21 mouse cellular contexts compared by ENCODE assay signal in the genomic region with DNA sequence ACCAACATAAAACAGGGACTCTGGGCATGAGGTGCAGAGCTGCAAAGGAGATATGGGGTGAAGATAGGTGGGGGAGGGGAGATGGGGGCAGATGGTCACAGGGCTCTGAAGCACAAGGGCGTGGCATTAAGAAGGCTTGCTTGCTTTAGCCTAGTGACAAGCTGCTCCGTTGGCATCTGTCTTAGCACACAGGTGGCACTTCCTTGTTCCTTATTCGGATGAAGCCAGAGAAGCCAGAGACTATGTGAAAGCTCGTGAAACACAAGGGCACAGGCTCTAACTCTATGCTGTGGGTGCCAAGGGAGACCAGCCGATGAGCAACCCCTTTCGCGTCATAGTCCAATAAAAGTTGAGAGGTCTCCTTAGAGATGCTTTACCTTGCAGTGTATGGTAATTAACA.
DNase-seq lines count a peak whose midpoint lies in the region; ATAC-seq and TF ChIP-seq lines count a peak whose summit lies in the region.
"Had no signal": no experiment of that assay in that cellular context is flagged by ENCODE, and none has a peak within 500 bp of the region (broad histone marks: within the 10 kb centered on the region; RNA-seq: fewer than 3 reads in every experiment).

No protein-coding gene starts in this region.

- no peaks in the 10 kb centered on the region for H3K9me3 ChIP-seq in liver, embryonic 13.5 days (replicated peaks)
- no peaks in the 10 kb centered on the region for H3K9me3 ChIP-seq in liver, postnatal 0 days (ENCODE audit: low read length)
- H3K9me3 ChIP-seq in intestine, embryonic 15.5 days = no peaks in the 10 kb centered on the region
- H3K9me3 ChIP-seq: embryonic facial prominence, embryonic 15.5 days; forebrain, embryonic 10.5 days; forebrain, embryonic 15.5 days; heart, embryonic 12.5 days; hindbrain, embryonic 10.5 days had no signal

- no peaks in the 10 kb centered on the region for H3K36me3 ChIP-seq in liver, embryonic 13.5 days
- H3K36me3 ChIP-seq in liver, postnatal 0 days (replicated peaks; ENCODE audit: insufficient read depth, low read length) = no peaks in the 10 kb centered on the region
- no peaks in the 10 kb centered on the region for H3K36me3 ChIP-seq in intestine, embryonic 15.5 days
- H3K36me3 ChIP-seq in small intestine, adult 2 months (ENCODE audit: control insufficient read depth, insufficient read depth, low read length) = no peaks in the 10 kb centered on the region
- H3K36me3 ChIP-seq: embryonic facial prominence, embryonic 15.5 days; forebrain, embryonic 10.5 days; forebrain, embryonic 15.5 days; G1E; heart, embryonic 12.5 days; hindbrain, embryonic 10.5 days had no signal

- no peaks in the 10 kb centered on the region for H3K27me3 ChIP-seq in liver, embryonic 13.5 days
- no peaks in the 10 kb centered on the region for H3K27me3 ChIP-seq in liver, postnatal 0 days (ENCODE audit: insufficient read depth, low read length)
- no peaks in the 10 kb centered on the region for H3K27me3 ChIP-seq in intestine, embryonic 15.5 days (replicated peaks)
- no peaks in the 10 kb centered on the region for H3K27me3 ChIP-seq in small intestine, adult 2 months (ENCODE audit: control insufficient read depth, insufficient read depth, low read length)
- H3K27me3 ChIP-seq: CH12.LX; embryonic facial prominence, embryonic 15.5 days; forebrain, embryonic 15.5 days; heart, embryonic 12.5 days had no signal

- H3K4me1 ChIP-seq in liver, embryonic 13.5 days (replicated peaks) = no peaks in the 10 kb centered on the region; the same call in 1 of the 2 replicates
- H3K4me1 ChIP-seq in liver, postnatal 0 days (ENCODE audit: insufficient read depth) = peaks cover 3% of the 10 kb centered on the region; the same call in 1 of the 2 replicates
- no peaks in the 10 kb centered on the region for H3K4me1 ChIP-seq in intestine, embryonic 15.5 days (replicated peaks)
- H3K4me1 ChIP-seq in small intestine, adult 2 months (ENCODE audit: control insufficient read depth, insufficient read depth, insufficient read length, low read length) = peaks cover 4% of the 10 kb centered on the region; the same call in 1 of the 2 replicates
- H3K4me1 ChIP-seq: embryonic facial prominence, embryonic 15.5 days; forebrain, embryonic 15.5 days; heart, embryonic 12.5 days had no signal

- H3K27ac ChIP-seq in liver, embryonic 13.5 days = no peak overlapping the region
- no peak overlapping the region for H3K27ac ChIP-seq in liver, postnatal 0 days (ENCODE audit: low read depth)
- no peak overlapping the region for H3K27ac ChIP-seq in intestine, embryonic 15.5 days
- 0 out of 2 replicates have a peak overlapping the region, but pooled peaks have one; percentile 27 for H3K27ac ChIP-seq in small intestine, adult 2 months (ENCODE audit: insufficient read depth, low read depth, low read length)
- H3K27ac ChIP-seq: embryonic facial prominence, embryonic 15.5 days; forebrain, embryonic 10.5 days; forebrain, embryonic 15.5 days; hindbrain, embryonic 10.5 days; hindbrain, embryonic 14.5 days had no signal

- no peak overlapping the region for H3K9ac ChIP-seq in liver, embryonic 13.5 days
- H3K9ac ChIP-seq in liver, postnatal 0 days (replicated peaks) = no peak overlapping the region
- no peak overlapping the region for H3K9ac ChIP-seq in intestine, embryonic 15.5 days
- H3K9ac ChIP-seq: embryonic facial prominence, embryonic 15.5 days; forebrain, embryonic 15.5 days; heart, embryonic 12.5 days; hindbrain, embryonic 14.5 days had no signal

- no peak for TF ChIP-seq CTCF in liver, postnatal 0 days (IDR thresholded peaks at IDR 0.05; ENCODE audit: low read depth)
- TF ChIP-seq CTCF in small intestine, adult 2 months (IDR thresholded peaks at IDR 0.05; ENCODE audit: extremely low read depth, insufficient read length, insufficient replicate concordance, low read depth, low read length) = no peak

- TF ChIP-seq POLR2A in small intestine, adult 2 months (IDR thresholded peaks at IDR 0.05; ENCODE audit: low read depth, low read length) = no peak

- 62% methylated on average over 7 of the region's 7 CpGs for WGBS in liver, embryonic 13.5 days (ENCODE audit: insufficient replicate concordance)
- 74% methylated on average over 7 of the region's 7 CpGs for WGBS in liver, postnatal 0 days (ENCODE audit: insufficient replicate concordance)
- WGBS in intestine, embryonic 15.5 days = 80% methylated on average over 7 of the region's 7 CpGs
- WGBS in small intestine, adult 2 months = 42% methylated on average over 7 of the region's 7 CpGs

- 0 out of 2 replicates have a peak, but pooled peaks have one; percentile 29 for ATAC-seq in liver, embryonic 13.5 days (ENCODE audit: low read depth)
- ATAC-seq in liver, postnatal 0 days = no peak
- ATAC-seq in intestine, embryonic 15.5 days = peak; percentile 56

- no peak overlapping the region for H3K4me3 ChIP-seq in liver, embryonic 13.5 days (replicated peaks)
- H3K4me3 ChIP-seq in liver, postnatal 0 days (ENCODE audit: low read depth, low read length) = no peak overlapping the region
- no peak overlapping the region for H3K4me3 ChIP-seq in intestine, embryonic 15.5 days (replicated peaks)
- no peak overlapping the region for H3K4me3 ChIP-seq in small intestine, adult 2 months (ENCODE audit: low read depth, low read length)
- H3K4me3 ChIP-seq: embryonic facial prominence, embryonic 15.5 days; erythroblast, embryonic 14.5 days; forebrain, embryonic 10.5 days; forebrain, embryonic 15.5 days; heart, embryonic 12.5 days; hindbrain, embryonic 10.5 days had no signal

- no peak for TF ChIP-seq EP300 in liver, postnatal 0 days (IDR thresholded peaks at IDR 0.05; ENCODE audit: low read depth)

- no peak overlapping the region for H3K4me2 ChIP-seq in liver, embryonic 13.5 days
- H3K4me2 ChIP-seq in liver, postnatal 0 days (ENCODE audit: low read depth, low read length) = no peak overlapping the region
- H3K4me2 ChIP-seq in intestine, embryonic 15.5 days (replicated peaks) = no peak overlapping the region
- H3K4me2 ChIP-seq: embryonic facial prominence, embryonic 15.5 days; forebrain, embryonic 15.5 days; heart, embryonic 12.5 days; hindbrain, embryonic 14.5 days had no signal

- DNase-seq in liver, embryonic 13.5 days = no peak
- no peak for DNase-seq in liver, postnatal 0 days
- DNase-seq in right cerebral cortex, postnatal 4 days = no peak
- no peak for DNase-seq in spleen, postnatal 14 days (ENCODE audit: low spot score in 2 of 2)
- no peak for DNase-seq in lung, postnatal 14 days
- DNase-seq: adrenal gland, adult 8-10 months; cerebellum, adult 2 months; cerebellum, postnatal 10 days; gastrocnemius, postnatal 10 days; heart, adult 18-20 months had no signal
